Mouse (Mus musculus): ENCODE data around the gene Polr2l.

The Polr2l gene

GRCm38 (mm10) chr7:141468522-141469211 is 6.3 kb downstream of the Polr2l start:
- in situ Hi-C loops (cut with MboI, MseI) = no loop called here

DNA sequence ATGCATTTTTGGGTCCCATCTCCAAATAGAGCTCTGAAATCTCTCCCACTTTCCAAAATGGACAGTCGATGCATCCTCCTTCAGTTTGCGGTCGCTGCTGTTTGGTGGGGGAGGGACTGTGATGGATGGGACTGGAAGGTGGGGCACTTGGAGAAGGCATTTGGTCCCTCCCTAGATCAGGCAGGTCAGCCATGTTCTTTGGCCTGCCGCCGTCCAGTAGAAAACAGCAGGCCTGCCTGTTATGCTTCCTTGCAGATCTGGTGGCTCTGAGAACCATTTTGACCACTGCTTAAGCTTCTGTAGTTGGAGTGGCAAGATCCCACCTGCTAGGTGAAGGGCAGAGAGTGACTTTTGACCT is 6.8 kb downstream of the Polr2l start:
- in situ Hi-C loops (cut with MboI, MseI) = no loop called here

- in situ Hi-C loops (cut with MboI, MseI) = no loop called here
Measured at GRCm38 (mm10) chr7:141467230-141468030, 7.5 kb downstream of the Polr2l start, which contains the start of gene Cd151. Cd151 (plus strand) TSS chr7:141467392.

DNA sequence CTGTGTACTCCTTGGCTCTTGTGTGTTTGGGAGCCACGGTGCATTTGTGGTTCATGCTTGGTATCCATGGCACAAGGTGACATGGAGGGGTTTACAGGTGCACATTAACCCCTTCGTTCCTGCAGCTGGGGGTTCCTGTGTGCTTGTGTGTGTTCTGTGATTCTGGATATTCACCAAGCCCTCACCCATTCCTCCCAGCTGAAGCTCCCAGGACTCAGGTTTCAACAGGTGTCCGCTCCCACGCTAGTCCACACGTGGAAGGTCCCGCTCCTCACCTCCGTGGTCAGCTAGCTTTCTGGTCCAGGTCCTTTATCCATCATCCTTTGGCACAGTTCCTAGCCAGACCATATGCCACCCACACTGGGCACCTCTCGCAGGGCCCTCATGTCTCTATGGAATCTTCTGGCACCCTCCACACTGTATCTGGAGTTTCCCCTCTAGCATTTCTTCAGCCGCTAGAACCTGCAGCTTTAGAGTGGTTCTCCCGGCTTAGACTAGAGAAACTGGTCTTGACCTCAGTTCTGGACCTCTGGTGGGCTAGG is 8.3 kb downstream of the Polr2l start:
- in situ Hi-C loops (cut with MboI, MseI) = no loop called here

GRCm38 (mm10) chr7:141466045-141466394 is 8.9 kb downstream of the Polr2l start:
- in situ Hi-C loops (cut with MboI, MseI) = no loop called here

DNA sequence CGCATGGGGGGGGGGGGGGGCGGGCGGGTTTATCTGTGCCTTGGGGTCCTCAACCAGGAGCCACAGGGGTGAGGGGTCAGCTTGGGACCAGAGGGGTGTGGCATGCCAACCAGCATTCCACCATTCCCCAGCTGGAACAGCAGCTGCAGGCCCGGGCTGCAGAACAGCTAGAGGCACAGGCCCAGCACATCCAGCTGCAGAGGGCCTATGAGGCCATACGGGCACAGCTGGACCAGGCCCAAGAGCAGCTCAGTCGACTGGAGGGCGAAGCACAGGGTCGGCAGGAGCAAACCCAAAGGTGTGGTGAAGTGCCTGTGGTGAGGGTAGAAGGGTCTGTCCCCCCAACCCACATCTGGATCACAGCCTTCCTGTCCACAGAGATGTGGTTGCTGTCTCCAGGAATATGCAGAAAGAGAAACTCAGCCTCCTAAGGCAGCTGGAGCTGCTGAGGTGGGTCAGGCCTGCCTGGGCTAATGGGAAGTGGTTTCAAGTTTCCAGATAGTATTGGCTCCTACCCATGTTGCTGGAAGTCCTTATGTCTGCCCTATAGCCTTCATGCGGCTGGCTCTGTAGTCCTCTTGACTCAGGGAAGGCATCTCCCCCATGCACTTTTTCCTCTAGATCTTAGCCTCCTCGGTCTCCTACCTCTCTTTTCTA is 9.4 kb downstream of the Polr2l start:
- in situ Hi-C loops (cut with MboI, MseI) = no loop called here

GRCm38 (mm10) chr7:141464603-141465201 is 10.2 kb downstream of the Polr2l start:
- in situ Hi-C loops (cut with MboI, MseI) = no loop called here

- in situ Hi-C loops (cut with MboI, MseI) = no loop called here
Measured at GRCm38 (mm10) chr7:141463824-141464602, 10.9 kb downstream of the Polr2l start.

DNA sequence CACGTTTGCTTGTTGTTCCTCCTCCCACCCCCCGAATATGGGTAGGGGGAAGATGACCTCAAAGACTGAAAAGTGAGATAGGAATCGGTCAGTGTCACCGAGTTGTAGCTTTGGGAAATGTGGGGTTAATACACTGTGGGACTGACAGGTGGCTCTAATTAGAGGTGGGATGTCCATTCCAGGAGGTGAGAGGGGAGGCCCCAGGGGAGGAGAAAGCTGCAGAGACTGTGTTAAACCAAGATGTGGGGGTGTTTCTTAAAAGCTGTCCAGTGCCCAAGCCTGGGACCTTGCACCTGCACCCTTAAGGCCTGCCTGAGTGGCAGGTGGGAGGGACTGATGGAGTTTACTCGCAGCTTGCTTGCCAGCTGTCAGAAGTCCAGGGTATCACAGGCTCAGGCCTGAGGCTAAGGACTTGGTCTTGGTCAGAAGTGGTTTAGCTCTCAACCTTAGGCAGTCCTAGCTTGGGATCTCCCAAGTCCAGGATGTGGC is 12.6 kb downstream of the Polr2l start:
- in situ Hi-C loops (cut with MboI, MseI) = no loop called here

DNA sequence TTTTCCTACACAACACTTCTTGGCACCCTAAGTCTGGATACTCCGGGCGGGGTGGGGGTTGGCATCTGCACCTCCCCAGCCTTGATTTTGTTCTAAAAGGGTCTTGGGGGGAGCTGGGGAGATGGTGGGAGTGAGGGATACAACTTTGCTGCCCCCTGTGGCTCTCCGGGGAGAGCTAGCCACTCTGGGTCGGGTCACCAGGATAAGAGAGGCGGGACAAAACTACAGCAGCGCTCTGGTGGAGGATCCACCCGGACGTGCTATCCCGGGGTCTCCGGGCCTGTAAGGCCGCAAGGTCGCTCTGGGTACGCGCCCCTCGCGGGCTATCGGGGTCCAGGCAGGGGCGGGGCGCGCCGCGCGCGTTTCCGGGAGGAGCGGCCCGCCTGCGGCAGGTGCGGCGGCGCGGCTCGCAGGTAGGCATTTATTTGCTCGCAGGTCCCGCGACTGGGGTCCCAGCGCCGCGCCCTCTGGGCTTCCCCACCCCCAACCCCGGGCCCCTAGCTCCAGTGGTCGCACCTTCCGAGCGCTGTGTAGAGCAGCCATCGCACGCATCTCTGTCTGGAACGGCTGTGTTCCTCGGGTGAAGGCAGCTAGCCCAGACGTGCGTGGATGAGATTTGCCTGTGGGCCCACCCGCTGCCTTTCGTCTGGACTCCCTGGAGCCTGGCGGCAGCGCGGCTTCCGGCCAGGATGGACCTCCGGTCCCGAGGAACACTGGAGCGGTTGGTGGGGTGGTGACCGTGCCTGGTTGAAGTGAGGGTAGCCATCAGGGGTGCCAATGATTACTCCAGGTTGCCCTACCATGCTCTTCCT is 13.2 kb downstream of the Polr2l start:
- in situ Hi-C loops (cut with MboI, MseI) = no loop called here

DNA sequence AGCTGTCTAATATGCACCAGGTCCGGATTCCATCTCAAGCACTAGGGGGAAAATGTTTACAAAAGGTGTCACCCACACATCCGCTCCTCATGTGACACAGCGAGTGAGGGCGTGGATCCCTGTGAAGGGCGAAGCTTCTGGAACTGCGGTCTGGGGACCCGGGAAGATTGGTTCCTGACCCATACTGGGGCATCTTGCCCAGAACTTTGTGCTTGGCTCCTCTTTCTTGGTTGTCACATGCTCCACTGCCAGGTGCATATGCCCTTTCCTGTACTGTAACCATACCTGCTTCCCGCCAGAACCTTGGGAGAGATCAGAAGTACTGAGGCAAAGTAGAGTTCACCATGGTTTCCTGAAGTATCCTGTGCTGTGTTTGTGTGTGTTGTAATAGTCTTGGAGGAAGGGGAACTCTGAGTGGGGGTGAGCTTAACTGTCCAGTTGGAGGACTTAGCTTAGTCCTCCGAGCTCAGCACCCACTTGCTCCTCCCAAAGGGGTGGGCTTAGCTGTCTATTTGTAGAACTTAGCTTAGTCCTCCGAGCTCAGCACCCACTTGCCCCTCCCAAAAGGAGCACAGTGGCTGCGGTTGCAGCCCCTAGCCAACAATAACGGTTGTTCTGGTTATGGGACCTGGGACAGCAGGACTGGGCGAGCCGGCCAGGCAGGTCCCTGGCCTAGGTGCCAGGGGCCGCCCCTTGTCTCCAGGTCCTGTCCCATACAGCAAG is 14.4 kb downstream of the Polr2l start, which contains the start of gene Cracr2b:
Cracr2b (plus strand) TSS at position 704 of the 723 bp plus-strand sequence.
- in situ Hi-C loops (cut with MboI, MseI) = no loop called here

DNA sequence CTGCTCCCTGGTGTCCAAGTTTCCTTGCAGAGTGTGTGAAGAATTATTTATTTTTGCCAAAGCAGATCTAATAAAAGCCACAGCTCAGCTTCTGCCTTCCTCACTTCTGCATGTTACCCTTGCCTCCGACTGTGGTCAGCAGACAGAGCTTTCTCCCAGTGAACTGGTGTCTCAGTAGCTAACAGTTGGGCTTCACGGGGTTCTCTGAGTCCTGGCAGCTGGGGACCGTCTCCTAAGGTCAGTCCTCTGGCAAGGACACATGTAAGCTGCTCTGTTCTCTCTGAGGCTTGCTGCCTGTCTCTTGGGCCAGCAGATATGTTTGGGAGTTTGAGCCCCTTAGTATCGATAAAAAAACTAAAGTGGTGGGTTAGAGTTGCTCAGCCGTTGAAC is 14.9 kb downstream of the Polr2l start:
- in situ Hi-C loops (cut with MboI, MseI) = no loop called here

DNA sequence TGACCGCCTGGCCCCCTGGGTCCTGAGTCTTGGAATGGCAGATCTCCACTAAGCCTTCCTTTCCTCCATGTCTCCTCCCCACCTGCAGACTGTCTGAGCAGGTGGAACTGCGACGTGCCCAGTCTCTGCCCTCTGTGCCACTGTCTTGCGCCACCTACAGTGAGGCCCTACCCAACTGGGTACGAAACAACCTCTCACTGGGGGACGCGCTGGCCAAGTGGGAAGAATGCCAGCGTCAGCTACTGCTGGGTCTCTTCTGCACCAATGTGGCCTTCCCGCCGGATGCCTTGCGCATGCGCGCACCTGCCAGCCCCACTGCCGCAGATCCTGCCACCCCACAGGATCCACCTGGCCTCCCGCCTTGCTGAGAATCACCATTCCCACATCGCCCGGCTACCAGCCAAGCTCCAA is 15.6 kb downstream of the Polr2l start:
- in situ Hi-C loops (cut with MboI, MseI) = no loop called here

GRCm38 (mm10) chr7:141458661-141459060 is 16.3 kb downstream of the Polr2l start:
- in situ Hi-C loops (cut with MboI, MseI) = no loop called here

DNA sequence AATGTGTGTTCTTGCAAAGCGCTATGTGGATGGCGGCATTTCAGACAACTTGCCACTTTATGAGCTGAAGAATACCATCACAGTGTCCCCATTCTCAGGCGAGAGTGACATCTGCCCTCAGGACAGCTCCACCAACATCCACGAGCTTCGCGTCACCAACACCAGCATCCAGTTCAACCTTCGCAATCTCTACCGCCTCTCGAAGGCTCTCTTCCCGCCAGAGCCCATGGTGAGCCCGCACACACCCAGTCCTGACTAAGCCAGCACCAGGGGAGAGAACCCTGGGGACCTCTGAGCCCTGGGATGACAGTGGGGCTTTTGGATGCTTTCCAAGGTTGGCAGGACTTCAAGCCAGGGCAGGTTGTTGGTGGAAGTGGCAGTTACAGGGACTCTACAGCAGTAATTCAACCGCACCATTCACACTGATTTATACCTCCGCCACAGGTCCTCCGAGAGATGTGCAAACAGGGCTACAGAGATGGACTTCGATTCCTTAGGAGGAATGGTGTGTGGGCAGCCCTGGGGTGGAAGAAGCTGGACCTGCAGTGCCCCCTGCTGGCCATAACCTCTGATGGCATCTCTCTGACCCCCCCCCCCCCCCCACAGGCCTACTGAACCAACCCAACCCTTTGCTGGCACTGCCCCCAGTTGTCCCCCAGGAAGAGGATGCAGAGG is 16.8 kb downstream of the Polr2l start:
- in situ Hi-C loops (cut with MboI, MseI) = no loop called here

- in situ Hi-C loops (cut with MboI, MseI) = no loop called here
Measured at GRCm38 (mm10) chr7:141457236-141457635, 17.7 kb downstream of the Polr2l start.

- in situ Hi-C loops (cut with MboI, MseI) = no loop called here
Measured at GRCm38 (mm10) chr7:141456739-141457138, 18.2 kb downstream of the Polr2l start.

GRCm38 (mm10) chr7:141455610-141456314 is 19.2 kb downstream of the Polr2l start:
- in situ Hi-C loops (cut with MboI, MseI) = no loop called here
